Mouse (Mus musculus) liver, postnatal 0 days (tissue): ENCODE measurements at regions not wholly inside any gene's neighbourhood (a gene's known extent, or its start where the extent isn't known, plus 50 kb on each side); places are given as distances from the start of the nearest gene placed in this dataset.

Experiments
- CTCF ChIP-seq: sonication (generic); IDR thresholded peaks from 2 replicates; pipeline ENCODE4 v1.5.1; 2016; ENCODE audit warnings: antibody characterized with exemption, low read depth
- EP300 ChIP-seq: IDR thresholded peaks from 2 replicates; pipeline ENCODE4 v1.6.1; 2016; ENCODE audit warnings: antibody characterized with exemption, low read depth, mild to moderate bottlenecking

GRCm38 (mm10) chr9:102406017-102406416 lies 51.5 kb upstream of the Ephb1 start:
- TF ChIP-seq CTCF: no peak
- no peak for TF ChIP-seq EP300
